ENCODE assay signal across 8 mouse cellular contexts in genomic region chr5:32134903-32135335, GRCm38 (mm10). TPM values are rescaled to one million over a fixed set of nuclear protein-coding genes. Genes with fewer than 3 reads are reported as not detected.
A peak's percentile ranks its signal among the peaks of the same experiment; 100 is the strongest.
DNase-seq lines count a peak whose midpoint lies in the region; ATAC-seq and TF ChIP-seq lines count a peak whose summit lies in the region.

No protein-coding gene starts in this region.

- peak; percentile 2 for TF ChIP-seq RAD21 in CH12.LX (IDR thresholded peaks at IDR 0.05; ENCODE audit: low read depth, low read length)

- dilution Hi-C loops in CH12.LX (cut with MboI; ENCODE audit: extremely low pct_ligation_motif_present, extremely low pct_unique_long_range_greater_than_20kb, low sequenced_read_pairs), result no loop called here

- TF ChIP-seq CTCF in gastrocnemius, adult 2 months (IDR thresholded peaks at IDR 0.05), result peak; percentile 46
- peak in 1 of 2 experiments; percentile 50; a peak in 2 of 4 replicates for TF ChIP-seq CTCF in CH12.LX (conservative IDR thresholded peaks at IDR 0.05 in 1 of 2, IDR thresholded peaks at IDR 0.05 in 1 of 2; ENCODE audit: low read depth in 2 of 2, low read length in 2 of 2)
- no peak for TF ChIP-seq CTCF in small intestine, adult 2 months (IDR thresholded peaks at IDR 0.05; ENCODE audit: extremely low read depth, insufficient read length, insufficient replicate concordance, low read depth, low read length)

- H3K4me2 ChIP-seq in CH12.LX (ENCODE audit: insufficient read depth, low read depth, poor library complexity, severe bottlenecking), result peak overlapping the region; percentile 33
- peak overlapping the region; percentile 70 for H3K4me2 ChIP-seq in embryonic facial prominence, embryonic 14.5 days (ENCODE audit: low read depth, low read length)
- H3K4me2 ChIP-seq in intestine, embryonic 14.5 days (ENCODE audit: low read length), result peak overlapping the region; percentile 87
- peak overlapping the region; percentile 92 for H3K4me2 ChIP-seq in lung, embryonic 15.5 days

- no peak for TF ChIP-seq EP300 in CH12.LX (IDR thresholded peaks at IDR 0.05; ENCODE audit: low read length)

- H3K4me1 ChIP-seq in CH12.LX (ENCODE audit: control insufficient read depth in 1 of 2, insufficient read depth in 2 of 2), result peaks cover 2 to 3% of the 10 kb centered on the region in 2 experiments; a peak in 3 of 4 replicates
- peaks cover 11% of the 10 kb centered on the region for H3K4me1 ChIP-seq in embryonic facial prominence, embryonic 14.5 days (ENCODE audit: control insufficient read depth, insufficient read depth, low read length)
- peaks cover 23% of the 10 kb centered on the region; the same call in 1 of the 2 replicates for H3K4me1 ChIP-seq in intestine, embryonic 14.5 days (replicated peaks; ENCODE audit: control insufficient read depth, insufficient read depth, low read length)
- peaks cover 36% of the 10 kb centered on the region for H3K4me1 ChIP-seq in lung, embryonic 15.5 days
- peaks cover 3% of the 10 kb centered on the region; the same call in 1 of the 2 replicates for H3K4me1 ChIP-seq in small intestine, adult 2 months (ENCODE audit: control insufficient read depth, insufficient read depth, insufficient read length, low read length)

- no peaks in the 10 kb centered on the region for H3K36me3 ChIP-seq in CH12.LX (replicated peaks in 1 of 2; ENCODE audit: control insufficient read depth in 1 of 2, insufficient read depth in 1 of 2, low read length in 1 of 2)
- no peaks in the 10 kb centered on the region for H3K36me3 ChIP-seq in embryonic facial prominence, embryonic 14.5 days (ENCODE audit: control insufficient read depth, insufficient read depth, low read length)
- H3K36me3 ChIP-seq in intestine, embryonic 14.5 days (ENCODE audit: control insufficient read depth, insufficient read depth, low read length), result no peaks in the 10 kb centered on the region
- no peaks in the 10 kb centered on the region for H3K36me3 ChIP-seq in lung, embryonic 15.5 days
- H3K36me3 ChIP-seq in small intestine, adult 2 months (ENCODE audit: control insufficient read depth, insufficient read depth, low read length), result peaks cover 3% of the 10 kb centered on the region; the same call in 1 of the 2 replicates

- no peak; the same call in 1 of the 2 replicates for ATAC-seq in embryonic facial prominence, embryonic 14.5 days (ENCODE audit: low read depth)
- peak; percentile 15 for ATAC-seq in intestine, embryonic 14.5 days (replicated peaks; ENCODE audit: low FRiP score, low TSS enrichment, low read depth)
- ATAC-seq in lung, embryonic 15.5 days (ENCODE audit: borderline replicate concordance, extremely low read depth, low FRiP score, low TSS enrichment), result peak; percentile 47

- TF ChIP-seq POLR2A in CH12.LX (IDR thresholded peaks at IDR 0.05; ENCODE audit: low read depth, low read length), result no peak
- TF ChIP-seq POLR2A in small intestine, adult 2 months (IDR thresholded peaks at IDR 0.05; ENCODE audit: low read depth, low read length), result no peak; the same call in 1 of the 2 replicates

- H3K9me3 ChIP-seq in CH12.LX (replicated peaks; ENCODE audit: low read length), result no peaks in the 10 kb centered on the region
- H3K9me3 ChIP-seq in embryonic facial prominence, embryonic 14.5 days (ENCODE audit: control insufficient read depth, low read length), result no peaks in the 10 kb centered on the region
- no peaks in the 10 kb centered on the region for H3K9me3 ChIP-seq in intestine, embryonic 14.5 days (ENCODE audit: control insufficient read depth, low read length)
- H3K9me3 ChIP-seq in lung, embryonic 15.5 days, result no peaks in the 10 kb centered on the region

- H3K9ac ChIP-seq in CH12.LX (ENCODE audit: insufficient read depth, low read depth), result peak overlapping the region; percentile 31; the same call in 1 of the 2 replicates
- peak overlapping the region; percentile 83 for H3K9ac ChIP-seq in embryonic facial prominence, embryonic 14.5 days (ENCODE audit: low read depth, low read length)
- peak overlapping the region; percentile 96 for H3K9ac ChIP-seq in intestine, embryonic 14.5 days (ENCODE audit: low read length)
- H3K9ac ChIP-seq in lung, embryonic 15.5 days, result peak overlapping the region; percentile 67

- DNase-seq in gastrocnemius, adult 2 months, result peak; percentile 92
- no peak for DNase-seq in gastrocnemius, postnatal 10 days
- peak; percentile 62 for DNase-seq in CH12.LX (ENCODE audit: extremely low read depth)
- no peak for DNase-seq in embryonic facial prominence, embryonic 14.5 days (ENCODE audit: low spot score)
- no peak for DNase-seq in intestine, embryonic 14.5 days (ENCODE audit: low spot score)
- no peak for DNase-seq in embryo, embryonic 10 days (ENCODE audit: low spot score)

- in situ Hi-C loops in CH12.LX (cut with MboI; ENCODE audit: low pct_ligation_motif_present, low pct_unique_long_range_greater_than_20kb, low sequenced_read_pairs), result loop anchor here (10.0 kb wide), 1 partner anchor 440 kb away; the partner anchor contains the start of genes Babam2 and Rbks

- no peaks in the 10 kb centered on the region for H3K79me2 ChIP-seq in CH12.LX (replicated peaks; ENCODE audit: control insufficient read depth, extremely low read depth, insufficient read depth, poor library complexity, severe bottlenecking)

- intact Hi-C loops in gastrocnemius, adult 2 months (cut with DNase I), result loop anchor here (2.0 to 5.0 kb wide), 5 partner anchors 30 to 523 kb away; no protein-coding TSS in a partner anchor

- H3K4me3 ChIP-seq in gastrocnemius, adult 2 months, result peak overlapping the region; percentile 90
- peak overlapping the region; percentile 30 to 64 (median 60) for H3K4me3 ChIP-seq in CH12.LX (replicated peaks in 1 of 3; ENCODE audit: low read depth in 2 of 3, low read length in 2 of 3, poor library complexity in 1 of 3)
- H3K4me3 ChIP-seq in embryonic facial prominence, embryonic 14.5 days (ENCODE audit: low read depth, low read length), result peak overlapping the region; percentile 62
- peak overlapping the region; percentile 86 for H3K4me3 ChIP-seq in intestine, embryonic 14.5 days (ENCODE audit: low read depth, low read length)
- peak overlapping the region; percentile 63 for H3K4me3 ChIP-seq in lung, embryonic 15.5 days
- H3K4me3 ChIP-seq in small intestine, adult 2 months (ENCODE audit: low read depth, low read length), result peak overlapping the region; percentile 86

- peak overlapping the region; percentile 99 for H3K27ac ChIP-seq in gastrocnemius, adult 2 months
- H3K27ac ChIP-seq in CH12.LX (ENCODE audit: insufficient read depth, low read depth), result no peak overlapping the region
- peak overlapping the region; percentile 98 for H3K27ac ChIP-seq in embryonic facial prominence, embryonic 14.5 days (replicated peaks; ENCODE audit: low read depth, low read length)
- peak overlapping the region; percentile 99 for H3K27ac ChIP-seq in intestine, embryonic 14.5 days (ENCODE audit: low read depth)
- H3K27ac ChIP-seq in lung, embryonic 15.5 days, result peak overlapping the region; percentile 99
- peak overlapping the region; percentile 98 for H3K27ac ChIP-seq in small intestine, adult 2 months (ENCODE audit: insufficient read depth, low read depth, low read length)

- peaks cover 33% of the 10 kb centered on the region for H3K27me3 ChIP-seq in CH12.LX (replicated peaks)
- no peaks in the 10 kb centered on the region for H3K27me3 ChIP-seq in embryonic facial prominence, embryonic 14.5 days (replicated peaks; ENCODE audit: control insufficient read depth, insufficient read depth, low read length)
- no peaks in the 10 kb centered on the region for H3K27me3 ChIP-seq in intestine, embryonic 14.5 days (replicated peaks; ENCODE audit: control insufficient read depth, insufficient read depth, low read length)
- no peaks in the 10 kb centered on the region for H3K27me3 ChIP-seq in lung, embryonic 15.5 days
- H3K27me3 ChIP-seq in small intestine, adult 2 months (ENCODE audit: control insufficient read depth, insufficient read depth, low read length), result no peaks in the 10 kb centered on the region

- WGBS in embryonic facial prominence, embryonic 14.5 days, result 0% methylated on average over 17 of the region's 54 CpGs
- WGBS in intestine, embryonic 14.5 days, result under 1% methylated on average over 52 of the region's 54 CpGs
- WGBS in lung, embryonic 15.5 days, result under 1% methylated on average over 43 of the region's 54 CpGs
- WGBS in small intestine, adult 2 months, result under 1% methylated on average over 54 of the region's 54 CpGs

TF ChIP-seq in CH12.LX, 34 proteins besides CTCF, POLR2A, EP300 and RAD21:
- TF ChIP-seq ZNF384 (IDR thresholded peaks at IDR 0.05; ENCODE audit: low read depth, low read length), result peak; percentile 83
- peak; percentile 37; the same call in 1 of the 2 replicates for TF ChIP-seq UBTF (IDR thresholded peaks at IDR 0.05; ENCODE audit: low read depth, low read length)
- TF ChIP-seq MXI1 (IDR thresholded peaks at IDR 0.05; ENCODE audit: low read depth, low read length), result peak; percentile 43; the same call in 1 of the 2 replicates
- TF ChIP-seq IRF4 (IDR thresholded peaks at IDR 0.05; ENCODE audit: low read depth, low read length), result peak; percentile 22; the same call in 1 of the 2 replicates
- no peak for TF ChIP-seq JUND (conservative IDR thresholded peaks at IDR 0.05; ENCODE audit: low read depth, low read length)
- TF ChIP-seq HCFC1 (IDR thresholded peaks at IDR 0.05; ENCODE audit: low read depth, low read length), result no peak
- TF ChIP-seq NRF1 (IDR thresholded peaks at IDR 0.05; ENCODE audit: low read depth, low read length), result peak; percentile 50; the same call in 1 of the 2 replicates

RNA-seq across cellular contexts. Expression of gene Fosl2, which starts 0.7 kb away (rescaled TPM):
- 10 to 100 TPM; 12.8 to 14.9 TPM for total RNA-seq in gastrocnemius, adult 2 months (2021)
- total RNA-seq in gastrocnemius, postnatal 10 days (2021), result 10 to 100 TPM; 30.2 to 33.1 TPM
- total RNA-seq in CH12.LX (2012; rRNA removed) (0.17 and 0.59 TPM in 2 replicates), CH12.LX (2014; rRNA removed) (0.23 TPM in 2 replicates)
- 0.52 and 0.91 TPM in 2 replicates for polyA plus RNA-seq in CH12.LX (2012; ENCODE audit: insufficient read length, low read depth)
- 7.7 and 10.8 TPM in 2 replicates for polyA plus RNA-seq in embryonic facial prominence, embryonic 14.5 days (2014; fragmentation: Nextera tagmentation; extraction: Ambion mirVana)
- polyA plus RNA-seq in intestine, embryonic 14.5 days (2014; fragmentation: Nextera tagmentation; extraction: Ambion mirVana), result 10.1 and 10.2 TPM in 2 replicates
- polyA plus RNA-seq in lung, embryonic 15.5 days (2015; fragmentation: Nextera tagmentation; extraction: Ambion mirVana), result 3.3 and 3.6 TPM in 2 replicates
- 34.9 and 116 TPM in 2 replicates for polyA plus RNA-seq in small intestine, adult 2 months (2012; rRNA removed)

Comparison
In these comparisons a context has a peak if more than half of its experiments do, and no peak if none do; other contexts are left out.
1. DNase-seq: peak in gastrocnemius, adult 2 months (single experiment) and CH12.LX (single experiment); none in gastrocnemius, postnatal 10 days (single experiment), embryonic facial prominence, embryonic 14.5 days (single experiment), intestine, embryonic 14.5 days (single experiment) and embryo, embryonic 10 days (single experiment).
2. H3K4me2 ChIP-seq: peak in every context shown above with its lines; median percentile 92 in lung, embryonic 15.5 days; 87 in intestine, embryonic 14.5 days; 70 in embryonic facial prominence, embryonic 14.5 days; 33 in CH12.LX.
3. H3K9ac ChIP-seq: peak in every context shown above with its lines; median percentile 96 in intestine, embryonic 14.5 days; 83 in embryonic facial prominence, embryonic 14.5 days; 67 in lung, embryonic 15.5 days; 31 in CH12.LX.
4. Peak in every context shown above with its lines, with median percentiles within 50 percentile points of each other: H3K4me3 ChIP-seq.